Mouse (Mus musculus): ENCODE data around the gene Uchl5. TPM values are rescaled to one million over a fixed set of nuclear protein-coding genes. Genes with fewer than 3 reads are reported as not detected.
A peak's percentile ranks its signal among the peaks of the same experiment; 100 is the strongest.

The Uchl5 gene
- polyA plus RNA-seq, 1 experiment from 2014 or later, result 66.9 TPM

DNA sequence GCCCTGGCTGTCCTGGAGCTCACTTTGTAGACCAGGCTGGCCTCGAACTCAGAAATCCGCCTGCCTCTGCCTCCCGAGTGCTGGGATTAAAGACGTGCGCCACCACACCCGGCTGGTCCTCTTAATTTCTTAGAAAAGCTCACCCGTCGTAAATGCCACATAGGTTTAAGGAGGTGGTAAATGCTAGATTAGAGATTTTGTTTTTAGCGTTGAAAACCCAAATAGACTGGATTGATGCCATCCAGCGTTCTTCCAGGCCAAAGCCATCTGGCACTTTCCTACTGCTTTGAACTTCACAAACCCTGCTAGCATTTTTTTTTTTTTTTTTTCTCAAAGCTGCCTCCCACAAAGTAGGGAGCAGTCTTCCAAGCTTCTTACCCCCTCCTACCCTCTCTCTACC, 36.5 kb upstream of the Uchl5 start:
- peak overlapping the region; percentile 89 for H3K4me2 ChIP-seq
- no peaks in the 10 kb centered on the region for H3K27me3 ChIP-seq (ENCODE audit: control insufficient read depth, insufficient read depth, low read length)
- no peaks in the 10 kb centered on the region for H3K9me3 ChIP-seq (replicated peaks; ENCODE audit: control insufficient read depth, low read length)
- no peak overlapping the region for H3K27ac ChIP-seq (ENCODE audit: low read depth, low read length)
- H3K36me3 ChIP-seq (ENCODE audit: control insufficient read depth, insufficient read depth, low read length), result peaks cover 3% of the 10 kb centered on the region; the same call in 1 of the 2 replicates
- no peak overlapping the region; the same call in 1 of the 2 replicates for H3K9ac ChIP-seq (ENCODE audit: low read depth, low read length)
- 88% methylated on average over 10 of the region's 10 CpGs for WGBS (ENCODE audit: insufficient replicate concordance)
- H3K4me1 ChIP-seq (ENCODE audit: control insufficient read depth, insufficient read depth, low read length), result 0 out of 2 replicates have a peak, but pooled peaks cover 2% of the 10 kb centered on the region
- peak overlapping the region; percentile 59 for H3K4me3 ChIP-seq (ENCODE audit: low read depth, low read length)
- no peak for ATAC-seq (replicated peaks; ENCODE audit: insufficient number of reproducible peaks, low FRiP score, low TSS enrichment)

DNA sequence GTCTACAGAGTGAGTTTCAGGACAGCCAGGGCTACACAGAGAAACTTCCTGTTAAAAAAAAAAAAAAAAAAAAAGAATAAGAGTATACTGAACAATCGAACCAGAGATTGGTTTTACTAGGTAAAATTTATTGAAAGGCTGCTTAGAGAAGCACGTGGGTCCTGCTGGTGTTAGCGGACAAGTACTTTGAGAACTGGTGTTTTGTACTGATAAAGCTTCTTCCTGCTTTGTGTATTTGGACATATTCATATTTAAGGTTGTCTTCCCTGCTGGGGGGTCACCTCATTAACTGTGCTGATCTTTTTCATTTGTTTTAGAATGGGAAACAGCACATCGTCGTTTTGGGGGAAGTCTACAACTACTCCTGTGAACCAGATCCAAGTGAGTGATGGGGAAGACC, 35.7 kb upstream of the Uchl5 start:
- Histone ChIP-seq H3K27ac (ENCODE audit: low read depth, low read length) (no peak overlapping the region), H3K27me3 (ENCODE audit: control insufficient read depth, insufficient read depth, low read length) (no peaks in the 10 kb centered on the region), H3K4me3 (ENCODE audit: low read depth, low read length) (no peak overlapping the region), H3K9ac (ENCODE audit: low read depth, low read length) (no peak overlapping the region), H3K4me1 (ENCODE audit: control insufficient read depth, insufficient read depth, low read length) (0 out of 2 replicates have a peak, but pooled peaks cover 2% of the 10 kb centered on the region), H3K9me3 (replicated peaks; ENCODE audit: control insufficient read depth, low read length) (no peaks in the 10 kb centered on the region), H3K36me3 (ENCODE audit: control insufficient read depth, insufficient read depth, low read length) (peaks cover 3% of the 10 kb centered on the region; the same call in 1 of the 2 replicates), H3K4me2 (no peak overlapping the region)
- no peak for ATAC-seq (replicated peaks; ENCODE audit: insufficient number of reproducible peaks, low FRiP score, low TSS enrichment)
- WGBS (ENCODE audit: insufficient replicate concordance), result 88% methylated on average over 5 of the region's 5 CpGs

DNA sequence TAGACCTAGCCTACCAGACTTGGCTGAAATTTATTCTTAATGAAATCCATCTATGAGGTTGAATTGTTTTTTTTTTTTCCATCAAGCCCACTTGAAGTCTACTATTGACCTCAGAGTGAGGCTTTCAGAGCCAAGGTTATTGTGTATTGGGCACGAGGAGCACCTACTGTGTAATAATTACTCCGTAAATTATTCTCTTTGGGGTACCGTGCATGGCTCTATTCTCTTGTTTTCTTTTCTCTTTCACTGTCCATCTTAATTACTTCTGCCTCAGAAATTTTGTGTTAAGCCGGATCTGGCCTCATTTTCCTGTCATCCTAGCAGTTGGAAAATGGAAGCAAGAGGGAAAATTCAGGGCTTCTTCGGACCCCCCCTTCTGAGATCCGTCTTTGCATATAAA, 34.9 kb upstream of the Uchl5 start:
- Histone ChIP-seq H3K4me3 (ENCODE audit: low read depth, low read length) (no peak overlapping the region), H3K4me2 (no peak overlapping the region), H3K4me1 (ENCODE audit: control insufficient read depth, insufficient read depth, low read length) (0 out of 2 replicates have a peak, but pooled peaks cover 2% of the 10 kb centered on the region), H3K36me3 (ENCODE audit: control insufficient read depth, insufficient read depth, low read length) (peaks cover 7% of the 10 kb centered on the region; the same call in 1 of the 2 replicates), H3K27me3 (ENCODE audit: control insufficient read depth, insufficient read depth, low read length) (no peaks in the 10 kb centered on the region), H3K27ac (ENCODE audit: low read depth, low read length) (no peak overlapping the region), H3K9me3 (replicated peaks; ENCODE audit: control insufficient read depth, low read length) (no peaks in the 10 kb centered on the region), H3K9ac (ENCODE audit: low read depth, low read length) (no peak overlapping the region)
- ATAC-seq (replicated peaks; ENCODE audit: insufficient number of reproducible peaks, low FRiP score, low TSS enrichment), result no peak
- WGBS (ENCODE audit: insufficient replicate concordance), result 89% methylated on average over 6 of the region's 6 CpGs

DNA sequence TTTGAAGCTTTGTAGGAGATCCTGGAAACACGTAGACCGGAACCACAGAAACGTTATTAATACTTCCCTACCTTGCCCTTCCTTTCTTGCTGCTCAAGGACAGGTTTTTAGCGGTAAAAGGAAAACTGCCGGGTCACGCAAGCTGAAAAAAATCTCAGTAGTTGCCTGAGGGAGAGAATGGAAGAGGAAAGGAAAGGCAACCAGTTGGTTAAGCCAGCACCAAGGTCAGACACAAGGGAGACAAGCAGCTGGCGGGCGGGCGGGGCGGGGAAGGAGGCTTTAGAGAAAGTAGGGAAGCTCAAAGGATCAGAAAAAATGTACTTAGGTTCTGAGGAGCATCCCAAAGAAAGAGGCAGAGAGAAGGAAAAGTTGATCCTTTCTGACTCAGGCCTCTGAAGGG, 31.2 kb upstream of the Uchl5 start:
- ATAC-seq (replicated peaks; ENCODE audit: insufficient number of reproducible peaks, low FRiP score, low TSS enrichment), result no peak
- H3K27me3 ChIP-seq (ENCODE audit: control insufficient read depth, insufficient read depth, low read length), result no peaks in the 10 kb centered on the region
- no peak overlapping the region for H3K4me2 ChIP-seq
- H3K4me1 ChIP-seq (ENCODE audit: control insufficient read depth, insufficient read depth, low read length), result no peaks in the 10 kb centered on the region
- H3K9ac ChIP-seq (ENCODE audit: low read depth, low read length), result no peak overlapping the region
- H3K36me3 ChIP-seq (ENCODE audit: control insufficient read depth, insufficient read depth, low read length), result peaks cover 7% of the 10 kb centered on the region; the same call in 1 of the 2 replicates
- no peaks in the 10 kb centered on the region for H3K9me3 ChIP-seq (replicated peaks; ENCODE audit: control insufficient read depth, low read length)
- no peak overlapping the region for H3K4me3 ChIP-seq (ENCODE audit: low read depth, low read length)
- WGBS (ENCODE audit: insufficient replicate concordance), result 86% methylated on average over 10 of the region's 10 CpGs
- no peak overlapping the region for H3K27ac ChIP-seq (ENCODE audit: low read depth, low read length)

DNA sequence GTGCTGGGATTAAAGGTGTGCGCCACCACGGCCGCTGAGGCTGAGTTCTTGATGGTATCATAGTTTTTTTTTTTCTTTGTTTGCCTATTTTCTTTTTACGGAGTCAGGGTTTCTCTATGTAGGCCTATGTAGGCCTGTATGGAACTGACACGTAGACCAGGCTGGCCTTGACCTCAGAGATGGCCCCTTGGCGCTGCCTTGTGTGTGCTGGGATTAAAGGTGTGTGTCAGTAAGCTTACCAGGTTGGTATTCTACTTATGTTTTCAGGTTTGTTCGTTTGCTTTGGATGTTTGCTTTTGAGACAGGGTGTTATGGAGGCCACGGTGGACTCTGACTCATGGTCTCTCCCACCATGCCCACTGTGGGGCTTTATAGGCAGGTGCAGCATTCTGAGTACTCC, 14.9 kb upstream of the Uchl5 start:
- WGBS (ENCODE audit: insufficient replicate concordance), result 93% methylated on average over 8 of the region's 8 CpGs

DNA sequence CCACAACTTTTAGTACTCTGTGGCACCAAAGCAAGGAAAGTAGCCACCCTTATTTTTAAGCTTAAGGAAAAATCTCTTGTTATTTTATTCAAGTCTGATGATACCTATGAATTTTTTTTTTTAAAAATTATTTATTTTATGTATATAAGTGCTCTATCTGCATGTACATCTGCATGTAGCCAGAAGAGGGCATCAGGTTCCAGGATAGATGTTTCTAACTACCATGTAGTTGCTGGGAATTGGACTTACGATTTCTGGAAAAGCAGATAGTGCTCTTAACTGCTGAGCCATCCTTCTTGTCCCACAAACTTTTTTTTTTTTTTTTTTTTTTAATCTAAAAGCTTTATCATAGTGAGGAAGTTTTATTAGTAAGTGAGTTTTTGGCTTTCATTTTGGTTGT, 12.6 kb upstream of the Uchl5 start:
- no peak for ATAC-seq (replicated peaks; ENCODE audit: insufficient number of reproducible peaks, low FRiP score, low TSS enrichment)
- WGBS (ENCODE audit: insufficient replicate concordance), result 77% methylated on average over 1 of the region's 1 CpGs

More for the DNA sequence above, 14.9 kb upstream of the Uchl5 start:
- Histone ChIP-seq H3K27me3 (ENCODE audit: control insufficient read depth, insufficient read depth, low read length) (no peaks in the 10 kb centered on the region), H3K4me1 (ENCODE audit: control insufficient read depth, insufficient read depth, low read length) (no peaks in the 10 kb centered on the region), H3K9me3 (replicated peaks; ENCODE audit: control insufficient read depth, low read length) (no peaks in the 10 kb centered on the region), H3K27ac (ENCODE audit: low read depth, low read length) (no peak overlapping the region), H3K4me3 (ENCODE audit: low read depth, low read length) (no peak overlapping the region), H3K9ac (ENCODE audit: low read depth, low read length) (no peak overlapping the region), H3K36me3 (ENCODE audit: control insufficient read depth, insufficient read depth, low read length) (peaks cover 9% of the 10 kb centered on the region), H3K4me2 (no peak overlapping the region)
- no peak for ATAC-seq (replicated peaks; ENCODE audit: insufficient number of reproducible peaks, low FRiP score, low TSS enrichment)

DNA sequence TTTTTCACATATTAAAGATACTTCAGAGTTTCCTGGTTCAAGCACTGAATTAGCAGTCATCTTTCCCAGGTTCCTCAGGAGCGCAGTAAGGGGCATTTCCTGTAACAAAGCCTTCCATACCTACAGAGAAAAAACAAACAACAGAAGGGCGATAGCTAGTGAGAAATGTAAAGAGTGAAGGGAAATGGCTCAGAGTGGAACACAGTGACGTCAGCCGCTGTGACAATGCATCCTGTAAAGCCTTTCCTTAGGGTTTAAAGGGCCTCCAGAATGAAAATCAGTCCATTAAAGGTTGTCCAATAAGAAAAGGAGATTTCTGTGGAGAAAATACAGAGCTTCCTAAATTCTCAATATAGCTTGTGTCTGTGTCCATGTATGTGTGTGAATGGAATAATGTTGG, 11.3 kb upstream of the Uchl5 start:
- Histone ChIP-seq H3K4me2 (no peak overlapping the region), H3K27ac (ENCODE audit: low read depth, low read length) (no peak overlapping the region), H3K4me3 (ENCODE audit: low read depth, low read length) (no peak overlapping the region), H3K36me3 (ENCODE audit: control insufficient read depth, insufficient read depth, low read length) (peaks cover 2% of the 10 kb centered on the region), H3K9me3 (replicated peaks; ENCODE audit: control insufficient read depth, low read length) (no peaks in the 10 kb centered on the region), H3K27me3 (ENCODE audit: control insufficient read depth, insufficient read depth, low read length) (no peaks in the 10 kb centered on the region), H3K9ac (ENCODE audit: low read depth, low read length) (no peak overlapping the region), H3K4me1 (ENCODE audit: control insufficient read depth, insufficient read depth, low read length) (no peaks in the 10 kb centered on the region)
- no peak for ATAC-seq (replicated peaks; ENCODE audit: insufficient number of reproducible peaks, low FRiP score, low TSS enrichment)
- WGBS (ENCODE audit: insufficient replicate concordance), result 72% methylated on average over 4 of the region's 4 CpGs

More for the DNA sequence above, 12.6 kb upstream of the Uchl5 start:
- H3K4me3 ChIP-seq (ENCODE audit: low read depth, low read length), result no peak overlapping the region
- no peak overlapping the region for H3K4me2 ChIP-seq
- no peaks in the 10 kb centered on the region for H3K9me3 ChIP-seq (replicated peaks; ENCODE audit: control insufficient read depth, low read length)
- H3K27me3 ChIP-seq (ENCODE audit: control insufficient read depth, insufficient read depth, low read length), result no peaks in the 10 kb centered on the region
- H3K27ac ChIP-seq (ENCODE audit: low read depth, low read length), result no peak overlapping the region
- peaks cover 5% of the 10 kb centered on the region for H3K36me3 ChIP-seq (ENCODE audit: control insufficient read depth, insufficient read depth, low read length)
- no peak overlapping the region for H3K9ac ChIP-seq (ENCODE audit: low read depth, low read length)
- no peaks in the 10 kb centered on the region for H3K4me1 ChIP-seq (ENCODE audit: control insufficient read depth, insufficient read depth, low read length)

DNA sequence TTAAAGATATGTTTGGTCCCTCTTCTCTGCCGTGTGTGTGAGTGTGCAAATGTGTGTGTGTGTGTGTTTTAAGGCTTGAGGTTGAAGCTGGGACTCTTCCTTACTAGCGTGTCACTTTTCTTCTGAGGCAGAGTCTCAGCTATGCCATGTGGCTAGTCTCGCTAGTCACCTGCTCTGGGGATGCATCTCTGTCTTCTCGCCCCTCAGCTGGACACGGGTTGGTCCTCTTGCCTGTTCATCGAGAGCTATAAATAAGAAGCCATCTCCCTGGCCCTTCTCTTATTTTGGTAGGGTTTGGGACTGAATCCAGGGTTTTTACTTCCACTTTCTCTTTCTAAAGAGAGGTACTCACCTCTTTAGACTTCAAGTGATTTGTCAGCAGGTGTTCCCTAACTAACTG, 10.8 kb upstream of the Uchl5 start:
- H3K4me3 ChIP-seq (ENCODE audit: low read depth, low read length), result no peak overlapping the region
- no peak for ATAC-seq (replicated peaks; ENCODE audit: insufficient number of reproducible peaks, low FRiP score, low TSS enrichment)
- no peaks in the 10 kb centered on the region; the same call in 1 of the 2 replicates for H3K36me3 ChIP-seq (ENCODE audit: control insufficient read depth, insufficient read depth, low read length)
- no peak overlapping the region for H3K4me2 ChIP-seq
- H3K27me3 ChIP-seq (ENCODE audit: control insufficient read depth, insufficient read depth, low read length), result no peaks in the 10 kb centered on the region
- H3K9me3 ChIP-seq (replicated peaks; ENCODE audit: control insufficient read depth, low read length), result no peaks in the 10 kb centered on the region
- no peaks in the 10 kb centered on the region for H3K4me1 ChIP-seq (ENCODE audit: control insufficient read depth, insufficient read depth, low read length)
- no peak overlapping the region for H3K27ac ChIP-seq (ENCODE audit: low read depth, low read length)
- WGBS (ENCODE audit: insufficient replicate concordance), result 89% methylated on average over 6 of the region's 6 CpGs
- H3K9ac ChIP-seq (ENCODE audit: low read depth, low read length), result no peak overlapping the region

DNA sequence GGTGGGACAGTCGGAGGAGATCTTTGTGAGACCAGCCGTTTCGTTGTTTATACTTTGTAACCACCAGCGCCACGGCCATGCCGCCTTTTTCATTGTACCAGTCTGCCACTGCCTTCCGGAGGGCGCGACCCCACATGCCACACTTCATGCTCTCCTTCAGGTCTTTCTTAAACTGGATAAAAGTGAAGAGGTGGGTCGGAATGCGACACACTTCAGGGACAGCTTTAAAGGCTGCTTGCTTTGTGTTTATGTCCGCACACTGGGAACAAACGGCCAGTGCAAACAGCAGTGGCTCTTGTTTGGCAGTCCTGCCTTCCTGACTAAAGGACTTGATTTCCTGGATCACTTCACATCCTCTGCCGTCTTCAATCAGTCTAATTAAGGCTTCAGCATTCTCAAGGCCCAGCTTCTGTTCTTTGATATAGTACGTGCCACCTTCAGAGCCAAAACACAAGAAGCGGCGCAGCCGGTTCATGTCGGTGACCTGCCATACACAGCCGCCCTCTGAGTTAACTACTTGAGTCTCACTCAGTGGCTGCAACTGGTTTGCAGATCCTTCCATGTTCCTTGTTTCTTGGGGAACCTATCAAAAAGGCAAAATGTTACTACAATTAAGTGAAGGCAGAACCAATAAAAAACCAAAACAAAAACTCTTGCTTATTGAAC, 6.5 kb upstream of the Uchl5 start:
- Histone ChIP-seq H3K4me2 (no peak overlapping the region), H3K9ac (ENCODE audit: low read depth, low read length) (no peak overlapping the region), H3K36me3 (ENCODE audit: control insufficient read depth, insufficient read depth, low read length) (no peaks in the 10 kb centered on the region; the same call in 1 of the 2 replicates), H3K27me3 (ENCODE audit: control insufficient read depth, insufficient read depth, low read length) (no peaks in the 10 kb centered on the region), H3K4me1 (ENCODE audit: control insufficient read depth, insufficient read depth, low read length) (peaks cover 6% of the 10 kb centered on the region; the same call in 1 of the 2 replicates), H3K4me3 (ENCODE audit: low read depth, low read length) (no peak overlapping the region), H3K9me3 (replicated peaks; ENCODE audit: control insufficient read depth, low read length) (no peaks in the 10 kb centered on the region), H3K27ac (ENCODE audit: low read depth, low read length) (no peak overlapping the region)
- 83% methylated on average over 20 of the region's 20 CpGs for WGBS (ENCODE audit: insufficient replicate concordance)
- ATAC-seq (replicated peaks; ENCODE audit: insufficient number of reproducible peaks, low FRiP score, low TSS enrichment), result no peak

Data from heart, embryonic 11.5 days (tissue).